Mouse (Mus musculus): ENCODE results near the gene Apol10b.
"Not testable (repeated sequence)": the region's sequence is repeated elsewhere in the genome, so short reads cannot be mapped to it uniquely, and the experiment has no call there.

Gene Apol10b

GRCm38 (mm10) chr15:77595961-77596360 is at the start of gene Apol10b:
Gene Apol10b (minus strand): TSS chr15:77596125.
- DNase-seq (ENCODE audit: low read depth, low spot score): no peak

- not testable (repeated sequence) for DNase-seq (ENCODE audit: low read depth, low spot score)
These were observed 47.3 kb upstream of the Apol10b start, which contains the start of gene Apol11b for GRCm38 (mm10) chr15:77643176-77643575. Gene Apol11b (minus strand): TSS chr15:77643286.

DNA sequence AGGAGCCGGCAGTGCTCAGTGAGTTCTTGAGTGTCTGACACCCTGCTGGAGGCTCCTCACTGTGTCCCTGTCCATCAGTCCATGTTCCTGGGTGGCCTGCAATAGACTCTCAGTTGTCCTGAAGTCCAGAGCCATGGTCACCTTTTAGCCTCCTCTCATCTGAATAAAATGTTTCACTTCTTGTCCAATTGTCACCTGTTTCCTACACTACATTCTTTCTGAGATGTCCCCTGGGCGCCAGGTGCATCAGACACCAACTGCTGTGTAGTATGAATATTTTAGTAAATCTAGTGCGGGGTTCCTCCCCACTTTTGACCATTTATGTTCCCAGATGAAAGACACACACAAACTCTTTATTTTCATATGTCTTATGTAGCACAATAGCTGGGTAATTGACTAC is 33.9 kb upstream of the Apol10b start:
- not testable (repeated sequence) for DNase-seq (ENCODE audit: low read depth, low spot score)

GRCm38 (mm10) chr15:77628647-77629046 is 32.7 kb upstream of the Apol10b start:
- DNase-seq (ENCODE audit: low read depth, low spot score): not testable (repeated sequence)

DNA sequence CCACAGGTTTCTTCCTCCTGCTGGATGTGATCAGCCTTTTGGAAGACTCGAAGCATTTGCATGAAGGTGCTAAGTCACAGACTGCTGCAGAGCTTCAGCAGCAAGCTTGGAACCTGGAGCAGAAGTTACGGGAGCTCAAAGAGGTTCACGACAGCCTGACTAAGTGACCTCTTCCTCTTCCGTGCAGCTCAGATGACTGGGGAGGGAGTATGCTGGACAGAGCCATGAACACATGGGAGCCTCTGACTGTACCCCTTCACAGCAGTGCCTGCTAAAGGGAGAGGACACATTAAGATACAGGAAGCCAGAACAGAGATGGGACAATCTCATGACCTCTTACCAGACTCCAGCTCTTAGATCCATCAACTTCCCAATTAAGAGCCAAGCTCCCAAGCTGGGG is 30.5 kb upstream of the Apol10b start:
- DNase-seq (ENCODE audit: low read depth, low spot score): not testable (repeated sequence)

DNA sequence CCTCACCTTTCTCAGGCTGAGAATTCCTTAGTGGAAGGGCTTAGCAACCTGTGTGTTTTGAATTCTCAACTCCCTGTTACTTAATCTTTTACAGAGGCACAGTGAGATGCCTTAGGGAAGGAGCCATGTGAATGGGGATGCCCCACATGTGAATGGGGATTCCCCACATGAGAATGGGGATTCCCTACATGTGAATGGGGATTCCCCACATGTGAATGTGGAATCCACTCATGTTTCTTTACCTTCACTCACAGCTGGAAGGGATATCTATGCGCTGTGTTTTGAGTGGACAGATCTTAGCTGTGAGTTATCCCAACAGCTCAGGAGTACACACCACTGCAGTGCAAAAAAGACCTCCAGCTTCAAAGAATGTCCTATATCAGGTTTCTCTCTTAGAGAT is 28.8 kb upstream of the Apol10b start:
- no peak for DNase-seq (ENCODE audit: low read depth, low spot score)

DNA sequence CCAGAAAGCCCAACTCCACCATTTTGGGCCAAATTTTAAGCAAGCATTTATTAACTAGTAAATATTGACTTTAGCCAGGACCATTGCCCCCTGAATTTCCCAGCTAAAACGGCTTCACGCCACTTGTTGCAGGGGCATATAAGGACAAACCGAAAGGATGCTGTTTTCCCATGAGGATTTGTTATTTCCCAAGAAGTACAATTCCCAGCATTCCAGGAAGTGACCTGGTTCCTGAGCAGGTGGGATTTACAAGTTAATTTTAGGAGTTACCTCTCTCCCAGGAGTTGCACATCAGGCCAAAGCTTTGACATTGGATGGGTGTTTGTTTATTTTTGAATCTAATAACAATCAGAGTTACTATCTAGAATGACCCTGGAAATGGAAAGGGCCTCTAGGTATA is 10.1 kb upstream of the Apol10b start:
- DNase-seq (ENCODE audit: low read depth, low spot score): no peak

DNA sequence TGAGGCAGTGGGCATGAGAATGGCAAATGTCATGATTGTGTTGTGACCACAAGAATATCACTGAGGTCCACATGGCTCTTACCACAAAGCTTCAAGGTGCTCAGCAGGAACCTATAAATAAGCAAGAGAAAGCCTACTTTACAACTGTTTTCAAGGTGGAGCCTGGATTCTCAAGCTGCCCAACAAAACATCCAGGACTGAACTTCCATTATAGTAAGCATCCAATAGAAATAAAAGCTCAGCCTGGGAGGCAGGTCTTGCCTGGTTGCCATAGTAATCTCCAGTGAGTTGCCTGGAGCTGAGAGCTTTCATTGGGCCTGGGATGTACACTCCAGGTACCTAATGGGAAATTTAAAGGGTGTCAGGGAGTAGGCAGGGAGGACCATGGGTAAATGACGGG is 3.0 kb upstream of the Apol10b start, which contains the start of gene Gm36245:
Gm36245 (plus strand) TSS at position 301 of the 400 bp plus-strand sequence.
- no peak for DNase-seq (ENCODE audit: low read depth, low spot score)

GRCm38 (mm10) chr15:77598429-77598828 is 2.5 kb upstream of the Apol10b start:
- DNase-seq (ENCODE audit: low read depth, low spot score): no peak

- no peak for DNase-seq (ENCODE audit: low read depth, low spot score)
These were observed 2.4 kb downstream of the Apol10b start for GRCm38 (mm10) chr15:77593557-77593956.

DNA sequence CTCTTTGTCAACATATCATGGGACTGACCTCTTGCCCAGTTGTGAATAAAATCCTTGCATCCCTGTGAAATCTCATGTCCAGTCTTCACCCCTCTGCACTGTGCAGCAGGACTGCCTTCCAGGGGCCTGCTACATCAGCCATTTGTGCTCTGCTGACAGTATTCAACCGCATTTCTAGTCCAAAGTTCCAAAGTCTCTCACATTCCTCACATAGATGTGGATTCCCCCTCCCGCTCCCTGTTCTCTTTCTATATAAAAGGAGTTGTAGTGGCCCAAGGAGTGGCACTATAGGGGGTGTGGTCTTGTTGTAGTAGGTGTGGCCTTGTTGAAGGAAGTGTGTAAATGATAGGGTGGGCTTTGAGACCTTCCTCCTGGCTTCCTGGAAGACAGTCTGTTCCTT is 5.0 kb downstream of the Apol10b start:
- DNase-seq (ENCODE audit: low read depth, low spot score): no peak

DNA sequence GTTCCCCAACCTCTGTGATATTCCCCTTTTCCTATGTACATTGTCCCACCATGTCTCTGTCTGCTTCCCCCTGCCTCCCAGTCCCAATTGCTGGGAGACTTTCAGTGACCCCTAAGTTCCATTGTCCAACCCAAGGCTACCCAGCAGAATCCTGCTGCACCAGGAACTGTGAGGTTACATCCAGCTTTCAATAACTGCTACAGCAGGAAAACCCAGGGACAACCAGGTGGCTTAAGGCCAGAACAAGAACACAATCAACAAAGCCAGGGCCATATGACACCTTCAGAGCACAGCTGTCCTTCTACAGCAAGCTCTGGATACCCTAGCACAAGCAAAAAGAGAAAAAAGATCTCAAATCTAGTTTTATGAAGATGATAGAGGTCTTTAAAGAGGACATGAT is 6.9 kb downstream of the Apol10b start:
- no peak for DNase-seq (ENCODE audit: low read depth, low spot score)

GRCm38 (mm10) chr15:77587026-77587425 is 8.9 kb downstream of the Apol10b start:
- DNase-seq (ENCODE audit: low read depth, low spot score): no peak

GRCm38 (mm10) chr15:77581681-77582080 is 14.2 kb downstream of the Apol10b start:
- DNase-seq (ENCODE audit: low read depth, low spot score): no peak

DNA sequence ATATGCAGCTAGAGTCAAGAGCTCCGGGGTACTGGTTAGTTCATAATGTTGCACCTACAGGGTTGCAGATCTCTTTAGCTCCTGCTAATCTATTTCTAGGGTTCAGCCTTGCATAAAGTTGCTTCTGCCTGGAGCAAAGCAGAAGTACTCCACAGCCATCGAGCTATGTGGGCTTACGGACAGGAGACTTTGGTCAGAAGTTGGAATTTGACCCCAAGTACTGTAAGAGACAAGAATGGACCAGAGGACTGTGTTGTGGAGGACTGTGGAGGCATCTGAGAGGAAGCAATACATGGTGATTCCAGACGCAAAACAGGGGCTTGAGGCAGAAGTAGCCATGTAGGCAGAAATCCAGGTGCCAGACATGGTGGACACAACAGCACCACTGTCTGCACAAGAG is 16.6 kb downstream of the Apol10b start:
- DNase-seq (ENCODE audit: low read depth, low spot score): no peak

DNA sequence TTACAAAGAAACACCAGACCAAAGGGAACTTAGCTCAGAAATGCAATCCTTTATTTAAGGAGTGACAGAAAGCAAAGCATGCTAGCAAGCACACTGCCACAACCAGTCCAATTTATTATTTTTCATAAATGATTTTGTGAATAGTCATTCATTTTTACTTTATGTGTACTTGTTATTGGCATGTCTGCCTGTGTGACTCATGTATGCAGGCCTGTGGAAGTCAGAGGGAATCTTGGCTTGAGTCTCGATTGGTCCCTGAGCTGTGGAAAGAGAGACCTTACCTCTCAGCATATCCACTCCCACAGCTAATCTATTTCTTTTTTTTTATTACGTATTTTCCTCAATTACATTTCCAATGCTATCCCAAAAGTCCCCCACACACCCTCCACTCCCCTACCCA is 17.1 kb downstream of the Apol10b start:
- no peak for DNase-seq (ENCODE audit: low read depth, low spot score)

- no peak for DNase-seq (ENCODE audit: low read depth, low spot score)
These were observed 32.7 kb downstream of the Apol10b start for GRCm38 (mm10) chr15:77563219-77563618.

- DNase-seq (ENCODE audit: low read depth, low spot score): no peak
These were observed 34.1 kb downstream of the Apol10b start, which contains the start of gene 1700025B11Rik for GRCm38 (mm10) chr15:77561792-77562191. Gene 1700025B11Rik (minus strand): TSS chr15:77561892.

GRCm38 (mm10) chr15:77539221-77539620 is 56.7 kb downstream of the Apol10b start:
- DNase-seq (ENCODE audit: low read depth, low spot score): not testable (repeated sequence)
